Mouse (Mus musculus): Measurements from ENCODE around the gene Cdkn1b. TPM values are rescaled to one million over a fixed set of nuclear protein-coding genes. Genes with fewer than 3 reads are reported as not detected.

The Cdkn1b gene
- total RNA-seq (2023) = 10 to 100 TPM; 86.9 to 90.3 TPM

DNA sequence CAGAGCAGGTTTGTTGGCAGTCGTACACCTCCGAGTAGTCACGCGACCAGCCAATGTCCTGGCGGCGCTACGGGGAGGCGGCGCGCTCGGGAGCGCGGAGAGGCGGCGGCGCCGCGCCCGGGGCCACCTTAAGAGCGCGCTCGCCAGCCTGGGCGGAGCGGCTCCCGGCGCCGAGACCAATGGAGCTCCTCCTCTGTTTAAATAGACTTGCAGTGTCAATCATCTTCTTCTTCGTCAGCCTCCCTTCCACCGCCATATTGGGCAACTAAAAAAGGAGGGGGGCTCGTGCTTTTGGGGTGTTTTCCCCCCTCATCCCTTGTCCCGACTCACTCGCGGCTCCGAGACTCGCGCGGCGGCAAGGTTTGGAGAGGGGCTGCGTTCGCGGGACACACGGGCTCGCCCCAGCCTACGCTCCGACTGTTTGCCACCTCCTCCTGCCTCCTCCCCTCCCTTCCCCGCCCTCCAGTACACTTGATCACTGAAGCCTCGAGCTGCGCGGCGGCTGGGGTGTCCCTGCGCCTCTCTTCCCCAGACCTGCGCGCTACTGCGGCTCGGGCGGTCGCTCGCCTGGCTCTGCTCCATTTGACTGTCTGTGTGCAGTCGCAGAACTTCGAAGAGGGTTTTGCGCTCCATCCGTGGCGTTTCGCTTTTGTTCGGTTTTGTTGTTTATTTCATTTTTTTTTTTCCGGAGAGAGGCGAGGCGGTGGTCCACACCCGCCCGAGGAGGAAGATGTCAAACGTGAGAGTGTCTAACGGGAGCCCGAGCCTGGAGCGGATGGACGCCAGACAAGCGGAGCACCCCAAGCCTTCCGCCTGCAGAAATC is at the start of gene Cdkn1b:
Gene Cdkn1b, plus strand, starts transcription at position 212 of the 824 bp plus-strand sequence.

DNA sequence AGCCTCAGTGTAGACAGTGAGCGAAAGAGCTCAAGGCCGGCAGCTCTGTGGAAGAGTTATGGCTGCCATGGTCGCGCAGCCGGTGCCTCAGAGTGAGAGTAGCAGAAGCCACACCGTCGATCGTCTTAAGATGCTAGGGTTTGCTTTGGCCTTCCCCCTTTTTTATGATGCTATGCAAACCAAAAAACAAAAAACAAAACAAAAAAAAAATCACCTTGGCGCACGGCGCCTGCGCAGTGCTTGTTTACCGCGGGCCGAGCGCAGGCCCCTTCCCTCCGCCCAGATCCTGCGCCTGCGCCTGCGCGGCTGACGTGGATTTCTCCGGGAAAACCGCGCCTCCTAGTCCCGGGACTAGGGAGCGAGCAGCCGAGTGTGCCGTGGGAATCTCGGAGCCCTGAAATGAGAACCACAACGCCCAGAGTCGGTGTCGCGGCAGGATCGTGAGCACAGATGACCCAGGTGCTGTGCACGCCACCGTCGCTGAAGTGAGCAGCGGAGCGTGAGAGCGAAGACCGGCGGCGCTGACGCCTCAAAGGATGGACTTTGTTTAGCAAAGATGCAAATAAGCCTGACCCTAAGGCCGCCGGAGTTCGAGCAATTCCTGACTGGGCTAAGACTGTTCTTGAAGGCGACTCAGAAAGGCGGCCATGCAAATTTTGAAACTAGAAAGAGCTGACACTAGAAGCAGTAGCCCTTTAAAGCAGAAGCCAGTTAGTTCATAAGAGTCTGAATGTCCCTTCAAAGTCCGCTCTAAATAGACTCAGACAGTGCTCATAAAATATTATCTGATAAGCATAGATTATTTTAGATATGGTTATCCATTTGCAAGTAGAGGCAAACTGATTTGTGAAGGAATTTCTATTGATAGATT is 21.9 kb upstream of the Cdkn1b start, which contains the start of gene Gpr19:
Gene Gpr19, minus strand, starts transcription at position 484 of the 871 bp plus-strand sequence.

Other genes with a start within 250 kb of the Cdkn1b start
- 1 to 10 TPM; 2.1 to 2.2 TPM for gene Dusp16, start 127.8 kb upstream of the Cdkn1b start, total RNA-seq (2023)
- gene Crebl2, start 90.2 kb upstream of the Cdkn1b start, total RNA-seq (2023) = 1 to 10 TPM; 7.3 to 8.3 TPM
- gene Gpr19, start 21.8 kb upstream of the Cdkn1b start, total RNA-seq (2023) = 1 to 10 TPM; 5.1 TPM
- under 1 TPM; 0.57 to 0.71 TPM for gene Apold1, start 61.3 kb downstream of the Cdkn1b start, total RNA-seq (2023)
- gene Ddx47, start 91.2 kb downstream of the Cdkn1b start, total RNA-seq (2023) = 10 to 100 TPM; 53.5 to 61.1 TPM
- under 1 TPM; 0.33 to 0.60 TPM for gene Gprc5a, start 145.2 kb downstream of the Cdkn1b start, total RNA-seq (2023)
- not detected for gene Gprc5d, start 197.9 kb downstream of the Cdkn1b start, total RNA-seq (2023)